Mouse (Mus musculus): Measurements from ENCODE around the gene Barhl1. TPM values are rescaled to one million over a fixed set of nuclear protein-coding genes. Genes with fewer than 3 reads are reported as not detected.

The Barhl1 gene
- polyA plus RNA-seq, 1 experiment from 2014 or later = not detected

DNA sequence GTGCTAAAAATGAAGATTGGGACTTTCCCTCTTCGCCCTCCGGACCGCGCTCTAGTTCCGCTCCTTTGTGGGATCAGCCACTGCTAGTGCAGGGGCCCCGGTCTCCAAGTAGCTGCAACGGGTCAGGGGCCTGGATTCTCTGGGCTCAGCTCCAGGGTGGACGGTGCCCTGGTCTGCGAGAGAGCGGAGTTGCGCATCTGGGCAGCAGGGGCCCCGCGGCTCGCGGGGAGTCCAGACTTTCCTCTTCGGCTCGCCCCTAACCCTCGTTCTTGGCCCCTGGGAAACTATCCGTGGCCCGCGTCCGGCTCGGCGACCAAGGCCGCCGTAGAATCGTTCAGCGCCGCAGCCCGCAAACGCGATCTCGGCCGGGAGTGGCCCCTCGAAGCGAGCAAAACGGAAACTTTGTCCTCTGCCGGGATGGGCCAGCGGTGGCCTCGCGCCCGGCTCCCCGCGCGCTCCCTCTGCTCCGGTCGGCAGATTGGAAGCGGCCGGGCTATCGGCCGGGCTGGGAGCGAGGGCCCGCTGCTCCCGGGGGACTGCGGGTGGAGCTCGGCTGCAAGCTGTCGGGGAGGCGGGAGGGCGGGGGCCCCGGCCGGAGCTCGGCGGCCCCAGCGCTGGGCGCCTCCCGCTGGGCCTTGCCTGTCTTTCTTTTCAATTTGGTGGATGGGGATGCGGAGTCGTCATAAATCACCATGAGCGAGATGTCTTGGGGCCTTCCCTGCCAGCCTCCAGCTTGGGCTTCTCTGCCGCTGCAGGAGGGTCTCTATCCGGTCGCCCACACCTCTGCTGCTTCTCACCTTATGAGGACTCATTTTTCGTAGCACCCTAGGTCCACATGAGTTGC is 1.3 kb upstream of the Barhl1 start:
- no peak for TF ChIP-seq CTCF (IDR thresholded peaks at IDR 0.05; ENCODE audit: low read depth)
- H3K4me2 ChIP-seq = peak overlapping the region; percentile 2; the same call in 1 of the 2 replicates
- H3K36me3 ChIP-seq (ENCODE audit: insufficient read depth) = no peaks in the 10 kb centered on the region
- ATAC-seq (ENCODE audit: insufficient read depth) (no peak), DNase-seq (peak; percentile 28)
- no peaks in the 10 kb centered on the region for H3K4me1 ChIP-seq (ENCODE audit: insufficient read depth)
- under 1% methylated on average over 73 of the region's 73 CpGs for WGBS
- no peak overlapping the region for H3K27ac ChIP-seq (ENCODE audit: low read depth)
- no peaks in the 10 kb centered on the region for H3K9me3 ChIP-seq (ENCODE audit: low read depth, low read length)
- H3K4me3 ChIP-seq (ENCODE audit: low read depth, low read length) = peak overlapping the region; percentile 4; the same call in 1 of the 2 replicates
- peaks cover 84% of the 10 kb centered on the region for H3K27me3 ChIP-seq (ENCODE audit: insufficient read depth, low read length)
- no peak overlapping the region for H3K9ac ChIP-seq

DNA sequence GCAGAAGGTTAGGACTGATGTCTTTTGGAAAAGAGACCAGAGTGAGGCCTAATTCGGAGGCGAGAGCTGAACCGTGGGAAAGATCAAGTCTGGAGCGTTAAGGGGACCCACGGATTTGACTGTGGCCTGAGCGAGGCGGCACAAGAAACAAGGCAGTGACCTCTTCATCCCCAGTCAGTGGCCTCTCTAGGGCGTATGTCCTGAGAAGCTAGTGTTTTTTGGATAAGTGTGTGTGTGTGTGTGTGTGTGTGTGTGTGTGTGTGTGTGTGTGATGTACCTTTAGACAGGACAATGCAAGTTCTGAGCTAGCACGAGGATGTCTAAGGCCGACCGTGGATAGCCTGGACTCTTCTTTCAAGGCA is 669 bp upstream of the Barhl1 start:
- Histone ChIP-seq H3K4me1 (ENCODE audit: insufficient read depth) (no peaks in the 10 kb centered on the region), H3K9me3 (ENCODE audit: low read depth, low read length) (no peaks in the 10 kb centered on the region), H3K27ac (ENCODE audit: low read depth) (no peak overlapping the region), H3K4me2 (no peak overlapping the region), H3K4me3 (ENCODE audit: low read depth, low read length) (no peak overlapping the region; the same call in 1 of the 2 replicates), H3K9ac (no peak overlapping the region), H3K27me3 (ENCODE audit: insufficient read depth, low read length) (peaks cover 90% of the 10 kb centered on the region), H3K36me3 (ENCODE audit: insufficient read depth) (no peaks in the 10 kb centered on the region)
- WGBS = 4% methylated on average over 11 of the region's 11 CpGs
- no peak for TF ChIP-seq CTCF (IDR thresholded peaks at IDR 0.05; ENCODE audit: low read depth)
- DNase-seq (no peak), ATAC-seq (ENCODE audit: insufficient read depth) (no peak)

DNA sequence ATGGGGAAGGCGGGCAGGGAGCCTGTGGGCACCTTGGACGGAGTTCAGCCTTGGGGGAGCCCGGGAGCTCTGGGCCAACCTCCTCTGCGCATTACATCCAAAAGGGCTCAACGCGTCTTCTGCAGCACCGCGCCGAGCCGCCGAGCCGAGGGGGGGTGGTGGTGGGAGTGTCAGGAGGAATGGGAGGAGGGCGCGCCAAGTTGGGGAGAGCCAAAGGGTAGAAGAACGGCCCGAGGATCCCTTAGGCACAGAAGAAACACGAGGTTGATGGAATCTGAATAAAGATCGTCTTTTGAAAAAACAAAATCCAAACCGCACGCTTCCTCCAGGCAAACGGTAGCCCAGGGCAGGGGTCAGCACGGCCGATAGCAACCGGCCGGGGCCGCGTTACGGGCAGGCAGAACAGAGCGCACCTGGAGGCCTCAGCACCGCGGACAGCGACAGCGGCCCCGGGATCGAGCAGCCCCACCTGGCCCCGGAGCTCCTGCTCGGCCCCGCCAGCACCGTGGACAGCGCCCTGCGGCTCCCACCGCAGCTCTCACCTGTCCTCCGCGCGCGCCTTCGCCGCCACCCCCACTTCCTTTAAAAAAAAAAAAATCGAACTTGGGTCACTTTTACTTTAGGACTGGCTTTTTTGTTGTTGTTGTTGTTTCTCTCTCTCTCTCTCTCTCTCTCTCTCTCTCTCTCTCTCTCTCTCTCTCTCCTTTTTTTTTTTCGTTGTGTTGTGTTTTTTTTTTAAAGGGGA is 528 bp downstream of the Barhl1 start:
- WGBS = 2% methylated on average over 50 of the region's 50 CpGs

DNA sequence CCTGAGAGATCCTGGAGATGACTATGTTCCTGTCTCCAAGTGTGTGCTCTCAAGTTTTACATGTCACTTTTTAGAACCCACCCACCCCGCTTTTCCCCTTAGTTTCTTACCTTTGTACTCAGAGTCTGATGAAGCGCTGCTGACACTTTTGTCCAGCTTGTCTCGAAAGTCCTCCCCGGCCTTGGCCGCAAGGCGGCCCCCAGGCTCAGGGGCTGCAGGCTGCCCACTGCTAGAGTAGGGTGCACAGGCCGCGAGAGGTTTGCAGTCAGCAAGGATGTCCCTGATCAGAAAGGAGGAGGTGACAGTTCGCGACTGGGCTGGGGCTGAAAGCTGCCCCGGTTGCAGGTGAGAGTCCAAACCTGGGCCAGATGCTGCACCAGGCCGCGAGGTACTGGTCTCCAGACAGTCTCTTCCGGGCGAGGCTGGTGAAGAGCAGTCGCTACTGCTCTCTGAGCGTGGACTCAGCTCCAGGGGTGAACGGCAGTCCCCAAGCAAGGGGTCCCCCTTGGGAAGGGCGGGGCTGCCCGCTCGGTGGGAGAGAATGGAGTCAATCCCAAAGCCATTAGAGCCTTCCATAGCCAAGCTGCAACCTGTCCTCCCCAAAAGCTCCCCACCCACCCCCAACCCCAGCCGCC is 1.2 kb downstream of the Barhl1 start:
- no peak for ATAC-seq (ENCODE audit: insufficient read depth)
- no peak for TF ChIP-seq CTCF (IDR thresholded peaks at IDR 0.05; ENCODE audit: low read depth)
- 6% methylated on average over 22 of the region's 22 CpGs for whole genome bisulfite sequencing

More for the DNA sequence above, 528 bp downstream of the Barhl1 start:
- DNase-seq = peak; percentile 83
- peaks cover 96% of the 10 kb centered on the region for H3K27me3 ChIP-seq (ENCODE audit: insufficient read depth, low read length)
- H3K27ac ChIP-seq (ENCODE audit: low read depth) = no peak overlapping the region
- H3K9me3 ChIP-seq (ENCODE audit: low read depth, low read length) = no peaks in the 10 kb centered on the region
- no peaks in the 10 kb centered on the region for H3K4me1 ChIP-seq (ENCODE audit: insufficient read depth)
- H3K9ac ChIP-seq = no peak overlapping the region
- peak overlapping the region; percentile 29; the same call in 1 of the 2 replicates for H3K4me2 ChIP-seq
- TF ChIP-seq CTCF (IDR thresholded peaks at IDR 0.05; ENCODE audit: low read depth) = no peak
- peak; percentile 65; the same call in 1 of the 2 replicates for ATAC-seq (ENCODE audit: insufficient read depth)
- H3K4me3 ChIP-seq (ENCODE audit: low read depth, low read length) = peak overlapping the region; percentile 9; the same call in 1 of the 2 replicates
- H3K36me3 ChIP-seq (ENCODE audit: insufficient read depth) = no peaks in the 10 kb centered on the region

DNA sequence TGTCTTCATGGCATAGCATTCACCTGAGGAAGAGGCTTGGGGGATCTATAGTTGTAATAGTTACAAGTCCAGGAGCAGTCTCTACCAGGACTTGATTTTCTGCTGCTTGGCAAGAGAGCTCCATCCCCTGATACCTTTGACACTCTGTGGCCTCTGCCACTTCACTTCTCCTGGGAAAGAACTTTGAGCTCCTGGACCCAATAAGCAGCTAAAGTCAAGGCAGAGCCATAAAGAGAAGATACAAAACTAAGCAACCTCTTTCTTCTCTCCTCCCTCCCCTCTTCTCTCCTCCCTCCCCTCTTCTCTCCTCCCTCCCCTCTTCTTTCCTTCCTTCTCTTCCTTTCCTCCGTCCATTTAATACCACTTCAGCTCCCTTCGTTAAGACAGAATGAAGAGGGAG is 2.3 kb downstream of the Barhl1 start:
- Histone ChIP-seq H3K4me1 (ENCODE audit: insufficient read depth) (no peaks in the 10 kb centered on the region), H3K27me3 (ENCODE audit: insufficient read depth, low read length) (peaks cover 100% of the 10 kb centered on the region), H3K4me2 (no peak overlapping the region), H3K9ac (no peak overlapping the region), H3K36me3 (ENCODE audit: insufficient read depth) (no peaks in the 10 kb centered on the region), H3K4me3 (ENCODE audit: low read depth, low read length) (no peak overlapping the region), H3K27ac (ENCODE audit: low read depth) (no peak overlapping the region), H3K9me3 (ENCODE audit: low read depth, low read length) (no peaks in the 10 kb centered on the region)
- DNase-seq = no peak
- 3% methylated on average over 2 of the region's 2 CpGs for WGBS
- no peak for TF ChIP-seq CTCF (IDR thresholded peaks at IDR 0.05; ENCODE audit: low read depth)
- no peak for ATAC-seq (ENCODE audit: insufficient read depth)

More for the DNA sequence above, 1.2 kb downstream of the Barhl1 start:
- Histone ChIP-seq H3K4me1 (ENCODE audit: insufficient read depth) (no peaks in the 10 kb centered on the region), H3K9me3 (ENCODE audit: low read depth, low read length) (no peaks in the 10 kb centered on the region), H3K9ac (no peak overlapping the region), H3K27ac (ENCODE audit: low read depth) (no peak overlapping the region), H3K4me2 (no peak overlapping the region), H3K4me3 (ENCODE audit: low read depth, low read length) (no peak overlapping the region), H3K36me3 (ENCODE audit: insufficient read depth) (no peaks in the 10 kb centered on the region), H3K27me3 (ENCODE audit: insufficient read depth, low read length) (peaks cover 98% of the 10 kb centered on the region)
- no peak for DNase-seq

DNA sequence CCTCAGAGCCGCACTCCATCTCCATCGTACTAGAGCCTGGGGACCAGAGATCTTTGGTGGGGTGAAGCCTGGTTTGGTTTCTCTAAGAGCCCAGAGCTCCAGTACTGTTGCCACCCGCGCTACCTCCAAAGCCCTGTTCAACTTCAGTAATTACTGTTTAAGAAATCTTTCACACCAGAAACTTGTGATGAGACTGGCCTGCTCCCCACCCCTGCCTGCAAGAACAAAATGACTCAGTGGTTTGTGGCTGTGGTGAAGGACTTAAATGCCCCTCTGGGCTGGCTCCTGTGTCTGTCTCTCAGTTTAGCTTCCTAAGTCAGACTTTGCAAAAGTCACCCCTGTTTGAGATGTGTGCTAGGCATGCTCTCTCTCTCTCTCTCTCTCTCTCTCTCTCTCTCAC is 3.5 kb downstream of the Barhl1 start:
- Histone ChIP-seq H3K4me2 (no peak overlapping the region), H3K36me3 (ENCODE audit: insufficient read depth) (no peaks in the 10 kb centered on the region), H3K9me3 (ENCODE audit: low read depth, low read length) (no peaks in the 10 kb centered on the region), H3K4me3 (ENCODE audit: low read depth, low read length) (no peak overlapping the region), H3K4me1 (ENCODE audit: insufficient read depth) (no peaks in the 10 kb centered on the region), H3K9ac (no peak overlapping the region), H3K27me3 (ENCODE audit: insufficient read depth, low read length) (peaks cover 100% of the 10 kb centered on the region), H3K27ac (ENCODE audit: low read depth) (no peak overlapping the region)
- DNase-seq (no peak), ATAC-seq (ENCODE audit: insufficient read depth) (no peak)
- 6% methylated on average over 4 of the region's 4 CpGs for WGBS
- TF ChIP-seq CTCF (IDR thresholded peaks at IDR 0.05; ENCODE audit: low read depth) = no peak
